Mouse (Mus musculus) kidney, embryonic 16.5 days (tissue): ENCODE measurements around the gene Faf1. TPM values are rescaled to one million over a fixed set of nuclear protein-coding genes. Genes with fewer than 3 reads are reported as not detected.
A peak's percentile ranks its signal among the peaks of the same experiment; 100 is the strongest.
"Not testable (repeated sequence)": the region's sequence is repeated elsewhere in the genome, so short reads cannot be mapped to it uniquely, and the experiment has no call there.

Experiments used
- ATAC-seq: fragments of 200-750 bp; cut with Nextera tagmentation; 2 replicates; pipeline ENCODE4 v1.8.0; 2017; ENCODE audit warnings: moderate TSS enrichment; ENCODE audit not compliant: low FRiP score, low TSS enrichment
- H3K27ac ChIP-seq: fragments of 300-500 bp; sonication (generic); 2 replicates; pipeline ENCODE4 v1.5.1; 2014; ENCODE audit warnings: low read length
- H3K27me3 ChIP-seq: fragments of 300-500 bp; sonication (generic); 2 replicates; pipeline ENCODE4 v1.6.1; 2014; ENCODE audit warnings: low read length, control low read depth, mixed read lengths; ENCODE audit not compliant: insufficient read depth
- H3K36me3 ChIP-seq: fragments of 300-500 bp; sonication (generic); 2 replicates; pipeline ENCODE4 v1.6.1; 2014; ENCODE audit warnings: low read length, control low read depth, mixed read lengths; ENCODE audit not compliant: insufficient read depth
- H3K4me1 ChIP-seq: fragments of 300-500 bp; sonication (generic); 2 replicates; pipeline ENCODE4 v1.6.1; 2014; ENCODE audit warnings: low read length, control low read depth, mixed read lengths; ENCODE audit not compliant: insufficient read depth
- H3K4me2 ChIP-seq: fragments of 300-500 bp; sonication (generic); replicated peaks from 2 replicates; pipeline ENCODE4 v1.6.1; 2014; ENCODE audit warnings: low read depth, low read length
- H3K4me3 ChIP-seq: fragments of 300-500 bp; sonication (generic); 2 replicates; pipeline ENCODE4 v1.5.1; 2014; ENCODE audit warnings: mild to moderate bottlenecking, low read length
- H3K9ac ChIP-seq: fragments of 300-500 bp; sonication (generic); replicated peaks from 2 replicates; pipeline ENCODE4 v1.6.1; 2014; ENCODE audit warnings: low read length
- H3K9me3 ChIP-seq: fragments of 300-500 bp; sonication (generic); 2 replicates; pipeline ENCODE4 v1.6.1; 2016; ENCODE audit warnings: low read length, control low read depth
- WGBS: fragments of 180-500 bp; shearing (Covaris S2); extraction: QIAGEN DNeasy Blood & Tissue Kit; methylation state at CpG from one replicate; pipeline ENCODE4 v1.1.7; 2014; 5-methylcytosine and 5-hydroxymethylcytosine counted together
- polyA plus RNA-seq: library from polyadenylated mRNA; unstranded; fragments of >200 nt; fragmentation: Nextera tagmentation; extraction: Ambion mirVana; gene quantifications from 2 replicates; pipeline ENCODE4 v1.2.1, GENCODE M21; 2015

Gene Faf1
- polyA plus RNA-seq, 1 experiment from 2014 or later = 17.8 TPM

DNA sequence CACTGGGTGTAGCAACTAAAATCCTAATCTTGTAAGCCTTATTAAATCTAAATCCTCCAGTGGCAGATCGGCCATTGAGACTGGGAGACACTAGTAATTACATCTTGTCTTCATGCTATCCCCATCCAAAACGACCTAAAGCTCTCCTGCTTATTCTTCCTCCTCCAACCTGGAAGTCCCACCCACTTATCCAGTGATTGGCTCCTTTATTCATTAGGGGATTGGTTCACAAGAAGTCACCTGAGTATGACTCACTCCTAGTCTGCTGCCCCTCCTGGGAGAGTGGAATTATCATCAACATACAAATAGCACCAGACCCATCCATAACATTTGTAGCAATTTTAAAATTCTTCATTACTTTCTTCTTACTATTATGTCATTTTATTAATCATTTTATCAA, 7.2 kb downstream of the Faf1 start:
- no peak overlapping the region for H3K9ac ChIP-seq
- WGBS = 71% methylated on average over 2 of the region's 2 CpGs
- no peaks in the 10 kb centered on the region for H3K9me3 ChIP-seq
- no peaks in the 10 kb centered on the region for H3K4me1 ChIP-seq
- no peak overlapping the region for H3K27ac ChIP-seq
- H3K4me2 ChIP-seq = no peak overlapping the region
- ATAC-seq = no peak
- H3K27me3 ChIP-seq = no peaks in the 10 kb centered on the region
- no peaks in the 10 kb centered on the region for H3K36me3 ChIP-seq
- no peak overlapping the region for H3K4me3 ChIP-seq

DNA sequence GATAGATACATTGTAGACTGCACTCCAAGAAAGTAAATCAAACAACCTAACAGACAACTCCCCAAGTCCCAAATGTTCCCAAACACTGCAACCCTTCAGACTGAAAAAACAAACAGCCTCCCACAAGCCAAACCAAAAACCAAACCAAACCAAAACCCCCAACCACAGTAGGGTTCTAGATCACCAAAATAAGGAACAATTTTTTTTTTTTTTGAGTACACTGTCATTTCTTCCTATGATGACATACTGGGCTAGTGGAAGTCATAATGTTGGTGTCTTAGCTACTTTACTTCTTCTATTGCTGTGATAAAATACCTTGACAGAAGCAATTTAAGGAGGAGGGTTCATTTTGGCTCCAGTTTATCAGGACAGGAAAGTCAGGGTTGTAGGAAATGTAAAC, 16.3 kb downstream of the Faf1 start:
- H3K4me1 ChIP-seq = no peaks in the 10 kb centered on the region
- no peak overlapping the region for H3K27ac ChIP-seq
- no peak overlapping the region for H3K4me2 ChIP-seq
- peaks cover 7% of the 10 kb centered on the region for H3K36me3 ChIP-seq
- H3K4me3 ChIP-seq = no peak overlapping the region
- H3K27me3 ChIP-seq = no peaks in the 10 kb centered on the region
- no peak overlapping the region for H3K9ac ChIP-seq
- ATAC-seq = no peak
- peaks cover 12% of the 10 kb centered on the region for H3K9me3 ChIP-seq

DNA sequence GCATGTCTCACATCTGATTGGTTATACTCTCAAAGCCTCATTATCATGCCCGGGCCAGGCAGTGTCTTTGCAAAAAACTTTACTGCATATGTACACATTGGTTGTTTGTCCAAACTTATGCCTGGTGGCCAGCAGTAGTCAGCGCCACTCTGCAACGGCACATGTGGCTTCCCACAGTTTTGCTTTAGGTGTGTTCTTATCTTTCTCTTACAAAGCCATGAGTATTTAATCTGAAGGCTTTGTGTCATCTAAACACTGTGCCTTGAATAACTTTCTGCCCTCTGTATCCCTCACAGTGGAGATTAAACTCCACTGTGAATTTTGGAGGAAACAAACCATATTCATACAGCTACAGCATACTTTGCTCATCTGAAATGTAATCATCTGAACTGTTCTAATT, 24.3 kb downstream of the Faf1 start:
- not testable (repeated sequence) for H3K4me1 ChIP-seq, H3K27ac ChIP-seq, H3K36me3 ChIP-seq, H3K27me3 ChIP-seq, H3K9me3 ChIP-seq, H3K4me3 ChIP-seq, ATAC-seq, H3K9ac ChIP-seq, H3K4me2 ChIP-seq
- 96% methylated on average over 3 of the region's 3 CpGs for WGBS

GRCm38 (mm10) chr4:109703568-109703967, 27.2 kb downstream of the Faf1 start:
- Histone ChIP-seq H3K4me1 (no peaks in the 10 kb centered on the region), H3K9me3 (no peaks in the 10 kb centered on the region), H3K4me2 (no peak overlapping the region), H3K4me3 (no peak overlapping the region), H3K36me3 (no peaks in the 10 kb centered on the region), H3K27me3 (no peaks in the 10 kb centered on the region), H3K27ac (no peak overlapping the region), H3K9ac (no peak overlapping the region)
- no peak for ATAC-seq

- ATAC-seq = no peak
Observed at GRCm38 (mm10) chr4:109705349-109705748, 29.0 kb downstream of the Faf1 start.

GRCm38 (mm10) chr4:109719281-109719680, 42.9 kb downstream of the Faf1 start:
- Histone ChIP-seq H3K9ac (no peak overlapping the region), H3K9me3 (no peaks in the 10 kb centered on the region), H3K27me3 (no peaks in the 10 kb centered on the region), H3K4me3 (no peak overlapping the region), H3K4me2 (no peak overlapping the region), H3K36me3 (no peaks in the 10 kb centered on the region), H3K4me1 (no peaks in the 10 kb centered on the region), H3K27ac (no peak overlapping the region)
- WGBS = 94% methylated on average over 5 of the region's 5 CpGs
- ATAC-seq = no peak

More at GRCm38 (mm10) chr4:109705349-109705748, 29.0 kb downstream of the Faf1 start:
- Histone ChIP-seq H3K9me3 (no peaks in the 10 kb centered on the region), H3K4me3 (no peak overlapping the region), H3K4me2 (no peak overlapping the region), H3K27ac (no peak overlapping the region), H3K27me3 (no peaks in the 10 kb centered on the region), H3K36me3 (no peaks in the 10 kb centered on the region), H3K9ac (no peak overlapping the region), H3K4me1 (no peaks in the 10 kb centered on the region)
- 93% methylated on average over 2 of the region's 2 CpGs for WGBS

- no peak overlapping the region for H3K4me2 ChIP-seq
- H3K4me3 ChIP-seq = no peak overlapping the region
- H3K27me3 ChIP-seq = no peaks in the 10 kb centered on the region
- H3K4me1 ChIP-seq = no peaks in the 10 kb centered on the region
- no peak overlapping the region for H3K27ac ChIP-seq
- H3K36me3 ChIP-seq = no peaks in the 10 kb centered on the region
- no peak for ATAC-seq
- H3K9ac ChIP-seq = no peak overlapping the region
- H3K9me3 ChIP-seq = no peaks in the 10 kb centered on the region
- 14% methylated on average over 2 of the region's 2 CpGs for WGBS
Observed at GRCm38 (mm10) chr4:109729281-109729680, 52.9 kb downstream of the Faf1 start.

DNA sequence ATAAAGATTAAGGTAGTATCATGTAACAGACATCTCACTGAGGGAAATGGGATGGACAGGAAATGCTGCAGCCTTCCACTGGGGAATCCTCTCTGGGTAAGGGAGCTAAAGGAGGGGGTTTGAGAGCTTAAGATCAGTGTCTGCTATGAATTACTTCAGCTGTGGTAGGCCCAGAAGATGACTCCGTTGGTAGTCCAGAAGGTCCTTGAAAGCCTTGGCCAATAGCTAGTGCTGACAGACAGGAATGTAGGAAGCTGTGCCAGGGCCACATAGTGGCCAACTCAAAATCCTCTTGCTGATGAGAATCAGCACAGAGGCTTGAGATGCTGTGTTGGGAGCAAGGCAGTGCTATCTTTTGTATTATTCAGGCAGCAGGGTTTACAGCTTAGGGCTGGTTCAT, 59.4 kb downstream of the Faf1 start:
- WGBS = 18% methylated on average over 1 of the region's 1 CpGs
- no peaks in the 10 kb centered on the region for H3K9me3 ChIP-seq
- H3K4me3 ChIP-seq = no peak overlapping the region
- H3K27ac ChIP-seq = no peak overlapping the region
- no peaks in the 10 kb centered on the region for H3K4me1 ChIP-seq
- 0 out of 2 replicates have a peak, but pooled peaks have one; percentile 19 for ATAC-seq
- H3K27me3 ChIP-seq = no peaks in the 10 kb centered on the region
- H3K9ac ChIP-seq = no peak overlapping the region
- no peak overlapping the region for H3K4me2 ChIP-seq
- H3K36me3 ChIP-seq = 0 out of 2 replicates have a peak, but pooled peaks cover 2% of the 10 kb centered on the region

DNA sequence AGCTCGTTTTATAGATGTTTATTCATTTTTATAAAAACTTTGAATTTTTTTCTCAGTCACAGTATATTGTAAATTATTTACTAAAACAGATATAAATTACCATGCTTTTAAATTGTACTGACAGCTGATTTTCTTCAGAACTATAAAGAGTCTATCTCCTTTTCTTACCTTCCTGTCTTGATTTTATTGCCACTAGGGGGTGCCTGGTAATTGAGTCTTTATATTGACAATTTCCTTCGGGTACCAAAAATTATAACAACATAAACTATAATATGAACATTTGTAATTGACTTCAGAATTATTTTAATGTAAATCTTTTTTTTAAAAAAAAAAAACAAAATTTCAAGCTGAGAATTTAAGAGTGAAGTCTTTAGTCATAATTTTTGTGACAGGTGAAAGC, 67.6 kb downstream of the Faf1 start:
- no peaks in the 10 kb centered on the region for H3K9me3 ChIP-seq
- H3K4me2 ChIP-seq = no peak overlapping the region
- H3K36me3 ChIP-seq = no peaks in the 10 kb centered on the region
- no peaks in the 10 kb centered on the region for H3K4me1 ChIP-seq
- no peak for ATAC-seq
- no peak overlapping the region for H3K27ac ChIP-seq
- no peak overlapping the region for H3K4me3 ChIP-seq
- 85% methylated on average over 2 of the region's 2 CpGs for WGBS
- H3K27me3 ChIP-seq = no peaks in the 10 kb centered on the region
- H3K9ac ChIP-seq = no peak overlapping the region

GRCm38 (mm10) chr4:109759031-109759430, 82.6 kb downstream of the Faf1 start:
- H3K4me1 ChIP-seq = no peaks in the 10 kb centered on the region
- no peak for ATAC-seq
- WGBS = 33% methylated on average over 2 of the region's 2 CpGs

DNA sequence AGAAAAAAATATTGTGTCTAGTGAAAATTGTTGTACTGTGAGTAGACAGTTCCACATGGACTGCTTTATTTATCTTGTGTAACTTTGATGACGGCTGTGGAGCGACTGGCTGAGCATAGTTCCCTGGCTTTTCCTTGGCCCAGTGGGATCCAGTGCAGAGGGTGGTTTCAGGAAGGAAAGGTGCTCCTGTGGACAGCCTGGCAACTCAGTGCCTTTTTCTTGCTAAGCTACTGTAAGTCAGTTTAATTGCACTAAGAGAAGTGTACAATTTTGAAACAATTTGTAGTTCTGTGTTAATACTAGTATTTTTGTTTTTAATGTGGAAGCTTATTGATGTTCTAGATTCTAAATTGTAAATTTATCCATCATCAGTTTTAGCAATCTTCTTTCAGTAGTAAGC, 83.5 kb downstream of the Faf1 start:
- WGBS = 73% methylated on average over 2 of the region's 2 CpGs
- Histone ChIP-seq H3K4me2 (no peak overlapping the region), H3K27ac (no peak overlapping the region), H3K4me3 (no peak overlapping the region), H3K36me3 (no peaks in the 10 kb centered on the region), H3K27me3 (no peaks in the 10 kb centered on the region), H3K9ac (no peak overlapping the region), H3K9me3 (no peaks in the 10 kb centered on the region), H3K4me1 (no peaks in the 10 kb centered on the region)
- ATAC-seq = no peak

More at GRCm38 (mm10) chr4:109759031-109759430, 82.6 kb downstream of the Faf1 start:
- no peaks in the 10 kb centered on the region for H3K36me3 ChIP-seq
- H3K27me3 ChIP-seq = no peaks in the 10 kb centered on the region
- H3K9ac ChIP-seq = no peak overlapping the region
- H3K4me3 ChIP-seq = no peak overlapping the region
- H3K4me2 ChIP-seq = no peak overlapping the region
- no peaks in the 10 kb centered on the region for H3K9me3 ChIP-seq
- H3K27ac ChIP-seq = no peak overlapping the region
